Mouse (Mus musculus) lung, adult 2 months (tissue): ENCODE measurements at regions not wholly inside any gene's neighbourhood (a gene's known extent, or its start where the extent isn't known, plus 50 kb on each side); places are given as distances from the start of the nearest gene placed in this dataset.

Experiments used
- CTCF ChIP-seq: fragments of 200-500 bp; IDR thresholded peaks from 2 replicates; pipeline ENCODE4 v1.5.1; 2011; ENCODE audit warnings: mild to moderate bottlenecking, low read length, control low read depth; ENCODE audit not compliant: insufficient read depth
- POLR2A ChIP-seq: fragments of 200-500 bp; IDR thresholded peaks from 2 replicates; pipeline ENCODE4 v1.6.1; 2011; ENCODE audit warnings: low read depth, mild to moderate bottlenecking, control low read depth, low read length, borderline replicate concordance; ENCODE audit errors: extremely low read depth

- TF ChIP-seq CTCF (no peak), POLR2A (no peak)
Observed at GRCm38 (mm10) chr19:14293172-14293571, 304.7 kb downstream of the Tle4 start.
